In the genomic region with DNA sequence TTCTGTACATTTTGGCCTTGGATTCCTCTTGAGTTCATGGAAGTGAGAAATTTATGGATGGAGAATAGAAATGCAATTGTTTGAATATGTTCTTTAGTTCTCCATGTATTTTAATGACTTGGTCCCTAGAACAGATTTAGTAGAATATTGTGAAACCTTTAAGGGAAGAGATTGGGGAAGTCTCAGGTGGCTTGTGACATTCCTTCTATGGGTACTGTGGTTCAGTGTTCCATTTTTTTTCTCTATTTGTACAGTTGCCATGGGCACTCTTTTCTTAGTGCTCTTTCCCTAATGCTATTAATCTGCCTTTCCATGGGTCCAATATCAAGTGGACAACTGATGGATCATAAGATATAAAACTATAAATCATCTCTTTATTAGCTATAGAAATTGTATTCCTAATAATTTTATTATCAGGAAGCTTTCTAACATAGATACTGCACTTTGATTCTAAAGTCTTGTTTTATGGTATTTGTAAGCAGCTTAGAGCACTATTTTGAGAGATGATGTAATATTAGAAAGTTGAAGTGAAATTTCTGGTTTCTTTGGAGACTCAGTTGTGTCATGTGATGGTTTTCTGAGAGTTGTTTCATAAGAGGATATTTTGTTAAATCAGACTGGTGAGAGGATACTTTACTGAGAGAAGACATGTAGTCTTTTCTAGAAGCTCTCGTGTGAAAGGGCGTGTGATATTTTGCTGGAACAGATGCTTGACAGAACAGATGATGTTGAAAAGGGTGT, we compare ENCODE assay signal across 5 mouse cellular contexts. TPM values are rescaled to one million over a fixed set of nuclear protein-coding genes. Genes with fewer than 3 reads are reported as not detected.
"Had no signal": no experiment of that assay in that cellular context is flagged by ENCODE, and none has a peak within 500 bp of the region (broad histone marks: within the 10 kb centered on the region; RNA-seq: fewer than 3 reads in every experiment).

No protein-coding gene starts in this region.

RNA-seq across cellular contexts. Expression of a gene that starts 15.7 kb away (rescaled TPM):
- polyA plus RNA-seq: neural tube, embryonic 14.5 days; neural tube, embryonic 15.5 days; small intestine, adult 2 months; stomach, embryonic 14.5 days; thymus, postnatal 0 days had no signal
